In genomic region chr16:18798841-18799240, GRCm38 (mm10) we compare ENCODE assay signal across 8 mouse cellular contexts. TPM values are rescaled to one million over a fixed set of nuclear protein-coding genes. Genes with fewer than 3 reads are reported as not detected.
A peak's percentile ranks its signal among the peaks of the same experiment; 100 is the strongest.
DNase-seq lines count a peak whose midpoint lies in the region.

No protein-coding gene starts in this region.

- peak; percentile 49 to 84 for DNase-seq in adrenal gland, adult (ENCODE audit: inconsistent age in 2 of 2, low spot score in 1 of 2)
- DNase-seq in adrenal gland, adult 8-10 months = no peak
- peak; percentile 80 for DNase-seq in 3T3-L1 (ENCODE audit: low read depth, low spot score)
- peak; percentile 30 for DNase-seq in cerebellum, adult 9-10 months
- peak; percentile 56 to 85 for DNase-seq in frontal cortex, postnatal 36 days (ENCODE audit: low spot score in 2 of 2)
- peak; percentile 55 to 72 for DNase-seq in kidney, postnatal 25 days
- DNase-seq in lung, postnatal 14 days = peak; percentile 65
- DNase-seq in right cerebral cortex, postnatal 25 days = peak; percentile 74

RNA-seq across cellular contexts. Expression of gene Ufd1, which starts 12.7 kb away (rescaled TPM):
- total RNA-seq in adrenal gland, adult 8-10 months (2022) = 100 to 1,000 TPM; 131 to 143 (median 136) TPM

RNA-seq across cellular contexts. Expression of gene Cdc45, which starts 12.9 kb away (rescaled TPM):
- total RNA-seq in adrenal gland, adult 8-10 months (2022) = 10 to 100 TPM in 2 of 4 experiments, 1 to 10 TPM in 2; 7.0 to 12.8 (median 10.0) TPM

RNA-seq across cellular contexts. Expression of gene Cldn5, which starts 22.2 kb away (rescaled TPM):
- 10 to 100 TPM in 1 of 4 experiments, 1 to 10 TPM in 3; 7.8 to 12.2 (median 9.4) TPM for total RNA-seq in adrenal gland, adult 8-10 months (2022)

RNA-seq across cellular contexts. Expression of gene 2510002D24Rik, which starts 37.5 kb away (rescaled TPM):
- 10 to 100 TPM; 18.5 to 23.9 (median 20.9) TPM for total RNA-seq in adrenal gland, adult 8-10 months (2022)

RNA-seq across cellular contexts. Expression of gene Gm28539, which starts 37.5 kb away (rescaled TPM):
- total RNA-seq in adrenal gland, adult 8-10 months (2022) = 1 to 10 TPM; 1.7 to 7.3 (median 5.7) TPM
